Mouse (Mus musculus): Measurements from ENCODE around the gene Marf1. TPM values are rescaled to one million over a fixed set of nuclear protein-coding genes. Genes with fewer than 3 reads are reported as not detected.
"Not testable (repeated sequence)": the region's sequence is repeated elsewhere in the genome, so short reads cannot be mapped to it uniquely, and the experiment has no call there.

Marf1 gene
- total RNA-seq (2021) = 10 to 100 TPM; 64.9 to 66.4 TPM
- long read RNA-seq, experiment 1, partial matches to known transcripts = 6 of 22 reads
- long read RNA-seq, experiment 1, other reads (novel, unspliced or antisense) = 16 of 22 reads
- long read RNA-seq, experiment 2, partial matches to known transcripts = 0 of 17 reads
- long read RNA-seq, experiment 2, other reads (novel, unspliced or antisense) = 17 of 17 reads

DNA sequence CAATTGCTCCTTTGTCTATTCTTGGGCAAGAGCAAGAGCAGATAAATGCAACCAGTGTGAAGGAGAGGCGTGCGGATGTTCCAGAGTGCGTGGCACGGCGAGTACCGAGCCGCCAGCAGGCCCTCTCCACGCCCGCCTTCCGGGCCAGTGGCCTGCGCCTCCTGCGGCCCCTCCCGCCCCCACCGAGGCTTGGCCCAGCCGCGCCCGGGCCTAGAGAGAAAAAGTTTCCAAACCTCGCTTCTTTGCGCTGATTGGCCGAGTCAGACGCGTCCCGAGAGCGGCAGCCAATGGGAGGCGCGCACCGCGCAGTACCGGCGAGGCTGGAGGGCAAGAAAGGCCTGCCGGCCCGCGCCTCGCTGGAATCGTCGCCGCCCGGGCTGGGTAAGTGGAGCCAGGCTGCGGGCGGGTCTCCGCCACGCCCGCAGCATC, at the start of gene Marf1, which contains the start of gene Nde1:
TSS of gene Marf1 (minus strand) at position 364 of the 429 bp plus-strand sequence.
TSS of gene Nde1 (plus strand) at position 288 of the 429 bp plus-strand sequence.
- DNase-seq = peak; percentile 97

- no peak for DNase-seq
Measured at GRCm38 (mm10) chr16:14198798-14199197, 35.6 kb upstream of the Marf1 start.

GRCm38 (mm10) chr16:14195427-14195826, 32.3 kb upstream of the Marf1 start:
- peak; percentile 79 for DNase-seq

DNA sequence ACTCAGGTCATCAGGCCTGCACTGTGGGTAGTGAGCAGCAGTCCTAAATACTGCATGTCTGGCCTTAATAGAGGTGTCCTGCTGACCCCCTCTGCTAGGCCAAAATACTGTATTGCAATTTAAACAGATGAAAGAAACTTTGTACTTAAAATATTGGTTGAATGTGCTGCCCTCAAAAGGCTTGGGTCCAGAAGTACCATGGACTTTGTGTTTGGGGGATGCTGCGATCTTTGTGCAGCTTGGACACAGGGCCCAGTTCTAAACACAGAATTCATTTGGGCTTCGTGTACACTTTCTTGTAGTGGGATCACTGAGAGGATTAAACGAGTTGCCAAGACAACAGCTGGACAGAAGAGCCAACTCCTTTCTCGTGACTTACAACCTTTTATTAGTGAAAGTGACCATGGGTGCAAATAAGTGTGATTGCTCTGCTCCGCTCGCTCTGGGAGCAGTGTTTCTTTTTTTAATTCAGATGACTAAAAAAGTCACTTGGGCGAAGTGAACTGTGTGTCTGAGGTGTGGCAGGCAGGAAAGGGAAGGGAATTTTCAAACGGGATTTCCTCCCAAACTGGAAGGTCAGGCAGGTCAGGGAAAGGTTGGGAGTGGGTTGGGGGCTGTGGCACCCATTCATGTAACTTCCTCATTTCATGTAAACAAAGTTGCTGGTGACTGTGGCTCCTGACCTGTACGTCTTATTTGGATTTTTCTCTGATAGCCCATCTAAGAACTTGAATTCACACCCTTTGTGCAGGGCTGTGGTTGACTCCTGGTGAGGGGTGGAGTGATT, 31.2 kb upstream of the Marf1 start:
- DNase-seq = no peak

GRCm38 (mm10) chr16:14185516-14185915, 22.4 kb upstream of the Marf1 start:
- DNase-seq = no peak

- no peak for DNase-seq
Measured at GRCm38 (mm10) chr16:14183856-14184255, 20.7 kb upstream of the Marf1 start.

DNA sequence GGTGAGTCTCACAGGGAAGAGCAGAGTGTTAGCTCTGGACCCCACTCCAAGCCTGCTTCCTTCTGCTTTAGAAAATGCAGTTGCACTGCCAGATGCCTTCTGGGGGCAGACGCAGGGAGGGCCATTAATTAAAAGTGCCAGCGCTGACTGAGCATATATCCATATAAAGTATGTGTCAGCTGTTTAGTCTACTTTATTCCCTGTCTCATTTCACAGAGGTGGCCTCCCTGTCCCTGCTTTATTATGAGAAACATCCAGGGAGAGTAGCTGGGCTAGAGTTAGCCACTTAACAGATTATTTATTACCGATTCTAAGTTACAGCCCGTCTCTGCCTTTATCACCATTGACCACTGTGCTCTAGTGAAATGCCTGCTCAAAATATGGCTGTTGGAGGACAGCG, 19.2 kb upstream of the Marf1 start:
- no peak for DNase-seq

- no peak for DNase-seq
Measured at GRCm38 (mm10) chr16:14180163-14180733, 17.1 kb upstream of the Marf1 start.

DNA sequence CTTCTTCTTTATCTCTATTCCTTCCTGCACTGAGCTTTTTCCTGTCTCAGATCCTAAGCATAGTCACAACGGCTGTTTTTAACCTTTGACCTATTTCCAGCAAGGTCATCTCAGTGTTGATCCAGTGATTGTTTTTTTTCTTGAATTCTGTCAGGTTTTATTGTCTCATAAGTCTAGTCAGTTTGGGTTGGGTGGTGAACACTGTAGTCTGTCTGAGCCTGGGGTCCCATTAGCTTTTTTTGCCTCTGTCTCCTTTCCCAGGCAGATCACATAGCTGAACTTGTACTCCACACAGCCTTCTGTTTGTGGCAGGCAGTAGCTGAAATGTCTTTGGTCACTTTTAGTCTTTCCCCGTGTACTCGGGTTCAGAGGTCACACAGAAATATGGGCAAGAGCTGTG, 14.9 kb upstream of the Marf1 start:
- no peak for DNase-seq

DNA sequence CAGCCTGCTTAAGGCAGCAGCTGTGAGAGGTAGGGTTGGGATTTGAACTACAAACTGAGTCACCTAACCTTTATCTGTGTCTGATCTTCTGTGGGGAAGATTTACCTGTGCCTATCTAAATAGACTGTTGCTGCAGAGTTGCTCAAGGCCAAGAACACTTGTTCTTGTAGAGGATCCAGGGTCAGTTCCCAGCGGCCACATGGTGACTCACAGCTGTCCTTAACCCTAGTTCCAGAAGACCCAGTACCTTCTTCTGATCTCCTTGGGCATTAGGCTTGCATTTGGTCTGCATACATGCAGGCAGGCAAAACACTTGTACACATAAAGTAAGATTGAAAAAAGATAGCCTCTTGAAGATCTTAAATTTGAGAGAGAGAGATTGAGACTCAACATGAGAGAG, 6.6 kb upstream of the Marf1 start:
- DNase-seq = no peak

- DNase-seq = no peak
Measured at GRCm38 (mm10) chr16:14166490-14166889, 3.3 kb upstream of the Marf1 start.

GRCm38 (mm10) chr16:14163731-14164130, 580 bp upstream of the Marf1 start:
- DNase-seq = peak; percentile 20

DNA sequence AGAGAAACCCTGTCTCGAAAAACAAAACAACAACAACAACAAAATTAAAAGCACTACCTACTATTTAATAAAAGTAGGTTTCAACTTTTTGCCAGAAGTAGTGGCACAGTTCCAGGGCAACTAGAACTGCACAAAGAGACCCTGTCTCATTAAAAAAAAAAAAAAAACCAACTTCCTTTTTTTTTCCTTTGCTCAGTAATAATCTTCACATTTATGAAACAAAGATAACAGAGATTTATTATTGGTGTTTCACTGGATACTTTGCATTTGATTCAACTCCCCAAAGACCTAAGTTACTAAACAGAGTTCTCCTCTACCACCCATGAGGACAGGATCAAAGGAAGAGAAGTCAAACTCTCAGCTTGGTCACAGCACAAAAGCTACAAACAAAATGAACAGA, 2.2 kb downstream of the Marf1 start:
- DNase-seq = no peak

DNA sequence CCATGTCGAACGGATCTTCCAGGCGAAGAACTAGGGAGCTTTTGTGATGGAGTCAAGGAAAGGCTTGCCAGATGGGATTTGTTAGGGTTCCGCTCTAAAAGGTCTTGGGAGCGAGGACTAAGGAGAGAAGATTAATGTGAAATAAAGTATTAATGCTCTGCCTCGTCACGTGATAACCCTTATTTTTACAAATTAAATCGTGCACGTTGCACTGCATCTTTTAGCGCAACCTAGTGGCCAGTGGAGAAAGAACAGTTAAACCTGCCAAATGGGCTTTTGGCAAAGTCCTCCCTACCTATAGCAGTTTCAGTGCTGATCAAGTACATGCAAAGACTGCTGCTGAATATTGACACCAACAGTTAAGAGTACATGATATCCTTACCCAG, 3.4 kb downstream of the Marf1 start:
- peak; percentile 78 for DNase-seq

DNA sequence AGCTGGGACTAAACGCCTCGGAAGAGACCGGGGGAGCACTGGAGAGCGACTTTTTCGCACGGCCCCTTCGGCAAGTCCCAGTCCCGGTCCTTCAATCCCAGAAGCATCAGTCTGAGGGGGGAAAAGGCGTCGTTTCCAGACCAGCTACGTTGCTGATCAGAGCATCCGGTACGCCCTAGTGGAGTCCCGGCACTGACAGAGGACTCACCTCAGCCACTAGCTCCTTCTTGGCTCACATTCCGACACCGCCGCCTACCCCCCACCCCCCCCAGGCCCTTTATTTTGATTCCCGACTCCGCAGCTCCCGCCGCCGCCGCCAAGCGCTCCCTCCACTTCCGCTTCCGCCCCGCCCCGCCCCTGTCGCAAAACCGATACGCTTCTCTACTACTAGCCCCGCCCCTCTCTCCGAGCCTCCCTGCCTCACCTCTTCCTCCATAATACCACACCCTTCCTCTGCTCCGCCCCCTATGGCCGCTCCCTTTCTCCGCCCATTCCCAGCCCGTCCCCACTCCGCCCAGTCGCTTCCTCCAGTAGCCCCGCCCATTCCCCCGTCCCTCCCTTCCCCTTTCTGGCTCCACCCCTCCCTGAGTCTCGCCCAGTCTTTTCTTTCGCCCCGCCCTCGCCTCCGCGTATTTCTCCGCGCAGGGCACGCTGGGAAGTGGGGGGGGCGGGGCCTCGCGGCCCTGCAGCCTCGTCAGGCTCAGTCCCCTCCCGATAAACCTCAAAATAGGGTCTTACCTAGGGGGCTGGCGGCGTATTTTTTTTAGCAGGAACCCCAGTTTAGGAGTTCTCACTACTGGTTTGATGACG, 4.0 kb downstream of the Marf1 start:
- DNase-seq = peak; percentile 99

DNA sequence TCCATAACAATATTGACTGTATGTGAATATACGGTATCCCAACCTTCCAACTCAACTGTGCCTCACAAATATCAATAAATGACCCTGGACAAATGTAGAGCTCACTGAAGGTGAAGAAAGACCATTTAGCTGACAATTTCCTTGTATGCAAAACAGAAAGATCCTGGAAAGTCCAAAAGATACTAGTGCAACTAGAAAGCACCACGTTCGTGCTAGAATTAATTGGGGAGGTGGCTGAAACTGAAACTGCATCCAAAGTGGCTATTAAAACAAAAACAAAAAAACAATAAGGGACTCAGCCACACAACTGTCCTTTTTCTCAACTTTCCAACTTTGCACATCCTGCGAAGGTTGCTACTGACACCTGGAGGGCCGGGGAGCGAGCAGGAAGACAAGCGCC, 4.6 kb downstream of the Marf1 start:
- DNase-seq = no peak

DNA sequence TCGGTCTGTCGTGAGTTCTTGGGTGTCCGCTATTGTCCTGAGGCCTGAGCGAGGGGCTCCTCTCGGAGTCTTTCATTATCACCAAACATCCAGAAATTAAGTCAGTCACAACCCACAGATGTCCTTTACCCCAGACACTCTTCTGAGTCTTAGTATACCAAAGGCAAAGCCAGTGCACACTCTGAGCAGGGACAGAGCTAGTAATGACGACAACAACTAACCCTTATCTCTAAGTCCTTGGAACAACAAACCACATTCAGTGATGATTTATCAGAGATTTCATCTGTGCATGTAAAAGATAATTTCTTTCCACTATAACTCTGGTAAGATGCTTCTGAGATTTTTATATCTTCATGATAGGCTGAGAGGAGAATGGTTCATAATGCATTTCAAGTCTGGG, 6.8 kb downstream of the Marf1 start:
- DNase-seq = no peak

- not testable (repeated sequence) for DNase-seq
Measured at GRCm38 (mm10) chr16:14155638-14156037, 7.5 kb downstream of the Marf1 start.

- no peak for DNase-seq
Measured at GRCm38 (mm10) chr16:14151718-14152117, 11.4 kb downstream of the Marf1 start.

GRCm38 (mm10) chr16:14147712-14148111, 15.4 kb downstream of the Marf1 start:
- DNase-seq = no peak

DNA sequence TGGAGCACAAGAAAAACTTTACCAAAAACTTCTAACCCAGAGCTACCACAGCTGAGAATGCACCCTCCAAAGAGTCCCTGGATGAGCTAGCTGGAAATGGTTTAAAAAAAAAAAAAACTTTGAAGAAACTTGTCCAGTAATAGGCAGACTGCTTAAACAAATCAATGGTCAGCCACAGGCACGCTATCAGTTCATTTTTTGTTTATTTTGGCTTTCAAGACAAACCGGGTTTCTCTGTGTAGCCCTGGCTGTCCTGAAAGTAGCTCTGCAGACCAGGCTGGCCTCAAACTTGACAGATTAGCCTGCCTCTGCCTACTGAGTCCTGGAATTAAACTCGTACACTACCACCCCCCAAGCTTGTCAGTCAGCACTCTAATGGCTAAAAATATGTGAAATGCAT, 19.9 kb downstream of the Marf1 start:
- DNase-seq = no peak

DNA sequence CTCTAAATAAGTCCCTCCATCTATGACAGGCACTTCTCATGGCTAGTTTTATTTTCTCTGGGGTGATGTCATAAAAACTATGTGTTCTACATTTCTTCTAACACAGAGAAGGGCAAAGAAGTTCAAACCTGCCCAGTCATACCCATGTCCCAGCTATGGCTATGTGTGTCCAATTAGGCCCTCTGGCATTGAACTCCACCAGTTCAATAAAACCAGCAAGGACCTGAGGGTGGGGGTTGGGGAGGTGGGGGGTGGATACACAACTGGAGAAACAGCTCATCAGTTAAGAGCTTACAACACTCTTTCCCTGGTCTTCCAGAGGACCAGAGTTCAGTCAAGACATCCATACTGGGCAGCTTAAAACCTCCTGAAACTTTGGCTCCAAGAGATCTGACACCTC, 24.0 kb downstream of the Marf1 start:
- DNase-seq = no peak

Measured in adrenal gland, postnatal 10 days (tissue).